Mouse (Mus musculus) T-cell, adult 2 months (primary cell): ENCODE measurements around the gene Bmt2.
A peak's percentile ranks its signal among the peaks of the same experiment; 100 is the strongest.

Source experiments
- DNase-seq: peaks from one replicate; pipeline ENCODE4 v3.0.0; 2022; ENCODE audit warnings: low spot score

Bmt2 gene

DNA sequence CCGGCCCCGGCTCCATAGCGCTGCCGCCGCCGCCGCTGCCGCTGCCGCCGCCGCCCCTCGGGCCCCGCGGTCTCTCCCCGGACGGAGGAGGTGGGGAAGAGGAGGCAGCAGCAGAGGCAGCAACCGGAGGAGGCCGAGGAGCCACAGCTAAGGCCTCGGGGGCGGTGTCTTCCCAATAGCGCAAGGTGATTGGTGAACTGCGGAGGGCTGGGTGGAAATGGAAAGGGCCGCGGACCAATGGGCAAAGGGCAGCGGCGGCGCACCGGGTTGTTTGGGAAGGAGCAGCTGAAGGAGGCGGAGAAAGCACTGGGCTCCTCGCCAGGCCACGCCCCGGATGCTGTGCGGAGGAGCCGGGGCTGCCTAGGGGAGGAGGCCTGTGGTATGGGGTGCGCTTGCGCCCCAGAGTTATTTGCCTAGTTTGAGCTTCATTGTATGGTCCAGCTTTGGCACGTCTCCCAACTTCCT, at the start of gene Bmt2:
Gene Bmt2 (minus strand): TSS at position 149 of the 465 bp plus-strand sequence.
- peak; percentile 99 for DNase-seq

- no peak for DNase-seq
Observed at GRCm38 (mm10) chr6:13722166-13722565, 44.4 kb upstream of the Bmt2 start.

DNA sequence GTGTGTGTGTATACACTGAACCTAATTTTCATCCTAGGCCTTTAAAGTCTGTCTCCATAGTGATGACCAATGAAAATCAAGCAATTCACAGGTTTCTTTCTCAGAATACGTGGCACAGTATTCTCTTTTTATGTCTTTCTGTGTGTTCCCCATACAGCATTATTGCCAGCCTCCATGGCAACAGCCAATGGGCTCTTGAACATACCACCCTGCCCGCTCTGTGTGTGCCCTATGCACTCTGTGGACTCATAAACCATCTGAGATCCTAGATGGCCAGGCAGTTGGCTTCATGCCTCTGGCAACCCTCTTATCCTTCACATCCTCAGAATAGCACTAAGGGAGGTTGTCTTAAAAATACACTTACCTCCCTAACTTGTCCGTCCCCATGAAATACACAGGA, 37.1 kb upstream of the Bmt2 start:
- DNase-seq, result no peak

- DNase-seq, result no peak
Observed at GRCm38 (mm10) chr6:13696882-13697281, 19.1 kb upstream of the Bmt2 start.

DNA sequence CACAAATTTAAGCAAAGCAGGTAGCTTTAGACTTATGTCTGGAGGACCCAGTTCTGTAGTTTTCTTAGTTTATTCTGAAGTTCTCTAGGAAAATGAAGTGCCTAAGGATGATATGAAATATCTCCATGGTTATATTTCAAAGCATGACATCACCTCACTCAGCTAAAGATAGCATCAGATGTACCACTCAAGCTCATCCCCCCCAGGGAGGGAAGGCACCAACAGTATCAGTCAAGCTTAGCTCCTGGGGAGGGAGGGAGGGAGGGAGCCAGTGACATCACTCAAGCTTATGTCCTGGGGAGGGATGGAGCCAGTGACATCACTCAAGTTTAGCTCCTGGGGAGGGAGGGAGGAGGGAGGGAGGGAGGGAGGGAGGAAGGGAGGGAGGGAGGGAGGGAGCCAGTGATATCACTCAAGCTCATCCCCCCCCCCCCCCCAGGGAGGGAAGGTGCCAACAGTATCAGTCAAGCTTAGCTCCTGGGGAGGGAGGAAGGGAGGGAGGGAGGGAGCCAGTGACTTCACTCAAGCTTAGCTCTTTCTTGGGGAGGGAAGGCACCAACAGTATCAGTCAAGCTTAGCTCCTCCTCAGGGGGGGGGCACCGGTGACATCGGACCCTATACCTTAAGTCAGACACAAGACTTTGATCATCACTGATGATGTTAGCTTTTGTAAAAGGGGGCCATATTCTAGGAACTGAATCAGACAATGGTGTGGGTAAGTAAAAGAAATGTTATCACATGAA, 17.5 kb upstream of the Bmt2 start:
- DNase-seq, result no peak

GRCm38 (mm10) chr6:13691657-13692294, 14.0 kb upstream of the Bmt2 start:
- no peak for DNase-seq

DNA sequence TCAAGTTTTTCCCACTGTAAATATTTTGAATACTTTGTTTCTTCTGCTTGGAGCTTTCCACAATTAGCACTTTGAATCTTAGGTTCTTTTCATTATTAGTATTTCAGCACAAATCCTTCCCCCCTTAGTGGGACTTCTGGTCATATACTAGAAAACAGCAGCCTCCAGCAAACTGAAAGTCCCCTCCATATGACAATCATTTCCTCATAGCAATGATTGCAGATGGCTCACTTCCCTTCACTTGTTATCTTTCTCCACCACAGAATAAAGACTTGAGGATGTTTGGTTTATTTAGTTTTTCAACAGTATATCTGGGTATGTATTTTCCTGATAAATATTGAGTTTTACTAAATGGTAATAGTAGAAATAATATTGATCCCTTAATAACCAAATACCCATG, 12.6 kb upstream of the Bmt2 start:
- DNase-seq, result no peak

GRCm38 (mm10) chr6:13683929-13684595, 6.3 kb upstream of the Bmt2 start:
- DNase-seq, result no peak

DNA sequence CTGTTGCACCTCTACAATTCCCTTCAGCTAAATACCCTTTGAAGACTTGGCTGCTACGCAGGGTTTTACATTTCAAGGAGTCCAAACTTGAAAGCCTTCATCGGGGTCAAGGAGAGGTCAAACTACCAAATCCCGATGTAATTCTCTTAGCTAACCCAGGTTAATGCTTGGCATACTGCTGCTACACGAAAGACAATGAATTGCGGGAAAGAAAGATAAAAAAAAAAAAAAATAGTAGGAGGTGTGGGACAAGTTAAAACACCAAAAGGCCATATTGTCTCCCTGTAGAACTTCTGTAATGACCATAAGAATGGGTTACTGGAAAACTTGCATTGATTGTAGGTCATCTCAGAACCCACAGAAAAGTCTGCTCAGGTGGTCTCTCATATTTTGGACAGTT, 583 bp upstream of the Bmt2 start:
- no peak for DNase-seq

- DNase-seq, result peak; percentile 44
Observed at GRCm38 (mm10) chr6:13677141-13677761, 515 bp downstream of the Bmt2 start.

- no peak for DNase-seq
Observed at GRCm38 (mm10) chr6:13676196-13676595, 1.6 kb downstream of the Bmt2 start.

DNA sequence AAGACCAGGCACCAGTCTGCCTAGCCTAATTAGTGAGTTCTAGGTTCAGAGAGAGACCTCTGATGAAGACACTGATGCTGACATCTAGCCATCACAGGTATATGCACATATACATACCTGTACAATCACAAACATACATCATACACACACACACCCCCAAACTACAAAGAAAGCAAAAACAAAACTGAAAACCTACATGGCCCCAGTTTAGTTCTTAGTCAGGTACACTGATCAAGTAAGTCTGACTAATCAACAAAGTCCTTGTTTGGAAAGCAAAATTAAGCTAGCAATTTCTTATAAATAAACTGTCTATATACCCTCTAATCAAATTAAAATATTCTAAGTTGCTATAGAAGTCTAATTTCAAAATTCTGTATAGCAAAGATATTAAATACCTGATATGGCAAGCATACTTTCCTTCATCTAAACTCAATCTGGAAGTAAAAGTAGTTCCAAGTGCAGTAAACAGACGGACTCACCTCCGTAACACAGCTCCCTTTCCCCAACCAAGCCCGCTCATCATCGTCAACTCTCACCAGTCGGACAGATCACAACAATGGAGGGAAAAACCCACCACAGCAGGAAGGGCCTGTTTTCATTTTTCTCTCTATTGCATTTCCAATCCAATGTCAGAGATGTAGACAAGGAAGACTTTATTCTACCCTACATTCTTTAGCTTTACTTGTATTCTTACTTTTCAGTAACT, 3.0 kb downstream of the Bmt2 start:
- no peak for DNase-seq

- no peak for DNase-seq
Observed at GRCm38 (mm10) chr6:13665646-13666045, 12.1 kb downstream of the Bmt2 start.

DNA sequence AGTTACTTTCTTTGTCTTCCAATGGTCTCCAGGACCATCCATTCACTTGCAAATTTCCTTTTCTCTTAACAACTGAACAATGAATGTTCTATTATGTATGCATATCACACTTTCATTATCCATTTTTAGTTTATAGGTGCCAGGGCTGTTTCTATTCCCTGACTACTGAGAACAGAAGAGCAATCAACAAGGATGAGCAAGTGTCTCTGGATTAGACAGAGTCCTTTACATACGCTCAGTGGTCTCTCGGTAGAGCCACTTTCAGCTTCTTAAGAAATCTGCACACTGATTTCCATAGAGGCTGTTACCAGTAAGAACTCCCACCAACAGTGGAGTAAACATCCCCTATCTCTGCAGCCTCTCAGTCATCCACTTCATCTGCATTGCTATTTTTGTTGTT, 19.8 kb downstream of the Bmt2 start:
- DNase-seq, result no peak

DNA sequence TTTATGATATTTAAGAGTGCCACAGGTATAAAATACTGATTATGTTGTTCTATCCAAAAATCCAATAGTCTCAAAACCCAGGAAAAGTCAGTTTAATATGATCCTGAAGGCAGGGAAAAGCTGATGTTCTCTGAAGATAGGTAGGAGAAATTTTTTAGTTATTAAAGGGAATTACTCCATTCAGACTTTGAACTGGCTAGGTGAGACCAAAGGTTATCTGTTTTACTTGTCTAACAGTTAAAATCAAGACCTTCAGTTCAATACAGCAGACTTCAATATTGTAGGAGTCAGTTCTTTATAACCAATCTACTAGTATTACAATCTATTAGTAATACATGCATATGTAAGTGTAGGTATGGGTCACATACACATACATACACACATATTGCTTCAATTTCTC, 23.7 kb downstream of the Bmt2 start:
- DNase-seq, result no peak

- no peak for DNase-seq
Observed at GRCm38 (mm10) chr6:13652284-13652683, 25.5 kb downstream of the Bmt2 start.

DNA sequence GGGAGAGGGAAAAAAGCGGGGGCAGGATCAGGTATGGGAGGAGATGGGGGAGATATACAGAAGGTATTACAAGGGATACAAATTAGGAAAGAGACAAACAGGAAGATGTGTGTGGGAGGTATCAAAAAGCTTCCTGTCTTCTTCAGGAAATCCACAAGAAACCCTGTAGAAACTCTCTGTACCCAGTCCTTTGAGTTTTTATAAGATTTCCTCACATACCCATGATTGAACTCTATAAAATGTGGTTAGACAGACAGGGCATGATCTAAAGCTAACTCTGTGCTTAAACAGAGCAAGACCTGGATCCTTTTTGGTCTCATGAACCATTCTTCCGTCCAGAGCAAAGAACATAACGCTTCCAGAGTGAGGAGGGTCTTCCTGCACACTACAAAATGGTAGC, 26.9 kb downstream of the Bmt2 start:
- peak; percentile 5 for DNase-seq

- DNase-seq, result no peak
Observed at GRCm38 (mm10) chr6:13648305-13648704, 29.5 kb downstream of the Bmt2 start.

- no peak for DNase-seq
Observed at GRCm38 (mm10) chr6:13636582-13636989, 41.2 kb downstream of the Bmt2 start.

DNA sequence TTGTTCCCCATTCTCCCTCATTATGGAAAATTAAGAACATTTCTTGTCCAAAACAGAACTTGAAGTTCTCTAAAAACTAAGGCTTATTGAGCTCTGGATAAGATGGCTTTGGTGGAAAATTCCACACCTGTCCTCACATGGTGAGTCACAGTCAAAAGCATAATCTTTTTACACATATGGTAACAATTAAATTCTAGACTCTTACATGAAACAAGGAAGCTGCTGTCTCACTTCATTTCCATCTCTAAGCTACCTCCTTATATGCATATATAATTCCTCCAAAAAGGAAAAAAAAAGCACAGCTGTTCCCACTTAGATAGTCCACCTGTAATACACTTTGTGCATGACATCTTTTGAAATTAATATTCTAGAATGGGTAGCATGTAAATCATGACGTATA, 45.2 kb downstream of the Bmt2 start:
- DNase-seq, result no peak

DNA sequence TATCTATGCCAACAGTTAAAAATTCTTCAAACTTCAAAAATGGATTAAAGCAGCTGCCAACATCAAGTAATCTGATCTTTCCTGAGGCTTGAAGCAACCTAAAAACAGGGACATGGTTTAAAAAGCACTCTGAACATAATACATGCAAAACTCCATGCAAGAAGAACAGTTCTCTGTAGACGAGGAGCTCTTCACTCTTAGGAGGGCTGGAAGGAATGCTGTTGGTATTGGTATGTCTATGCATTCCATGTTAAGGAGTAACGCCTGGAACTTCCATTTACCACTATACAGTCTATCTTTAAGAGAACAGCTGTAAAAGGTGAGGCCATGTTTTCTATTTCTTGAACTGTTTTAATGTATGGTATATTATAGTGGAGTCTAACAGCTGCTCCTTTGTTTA, 47.2 kb downstream of the Bmt2 start:
- DNase-seq, result no peak

DNA sequence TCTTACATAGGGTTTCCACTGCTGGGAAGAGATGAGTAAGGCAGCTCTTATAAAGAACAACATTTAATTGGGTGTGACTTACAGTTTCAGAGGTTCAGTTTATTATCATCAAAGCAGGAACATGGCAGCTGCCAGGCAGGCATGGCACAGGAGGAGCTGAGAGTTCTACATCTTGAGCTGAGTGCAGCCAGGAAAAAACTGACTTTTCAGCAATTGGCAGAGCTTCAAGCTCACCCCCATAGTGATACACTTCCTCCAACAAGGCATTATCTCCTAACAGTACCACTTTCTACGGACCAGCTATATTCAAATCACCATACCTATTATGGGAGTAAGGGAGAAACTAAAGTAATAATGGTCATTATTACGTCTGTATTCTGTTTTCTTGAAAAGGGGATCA, 58.1 kb downstream of the Bmt2 start:
- DNase-seq, result no peak
